Mouse (Mus musculus) olfactory bulb, adult 2 months (tissue): Measurements from ENCODE around the gene Ftsj3. TPM values are rescaled to one million over a fixed set of nuclear protein-coding genes. Genes with fewer than 3 reads are reported as not detected.
A peak's percentile ranks its signal among the peaks of the same experiment; 100 is the strongest.
"Not testable (repeated sequence)": the region's sequence is repeated elsewhere in the genome, so short reads cannot be mapped to it uniquely, and the experiment has no call there.

Source experiments
- H3K27ac ChIP-seq: fragments of 200-500 bp; 2 replicates; pipeline ENCODE4 v1.5.1; 2012; ENCODE audit warnings: low read depth, low read length; ENCODE audit not compliant: insufficient read depth
- H3K4me1 ChIP-seq: fragments of 200-500 bp; 2 replicates; pipeline ENCODE4 v1.6.1; 2012; ENCODE audit warnings: low read length; ENCODE audit not compliant: control insufficient read depth, insufficient read depth
- H3K4me3 ChIP-seq: fragments of 200-500 bp; 2 replicates; pipeline ENCODE4 v1.5.1; 2012; ENCODE audit warnings: mild to moderate bottlenecking, low read depth, low read length, moderate library complexity; ENCODE audit not compliant: insufficient read depth
- CTCF ChIP-seq: fragments of 200-500 bp; IDR thresholded peaks from 2 replicates; pipeline ENCODE4 v1.5.1; 2012; ENCODE audit warnings: low read depth, mild to moderate bottlenecking, low read length, moderate library complexity; ENCODE audit not compliant: insufficient read depth
- POLR2A ChIP-seq: fragments of 200-500 bp; IDR thresholded peaks from 2 replicates; pipeline ENCODE4 v1.6.1; 2012; ENCODE audit warnings: mild to moderate bottlenecking, low read depth, low read length, moderate library complexity; ENCODE audit not compliant: insufficient read depth
- WGBS: fragments of 180-500 bp; shearing (Covaris S2); methylation state at CpG from one replicate; pipeline ENCODE4 v1.1.7; 2018; 5-methylcytosine and 5-hydroxymethylcytosine counted together
- polyA plus RNA-seq: library from polyadenylated mRNA; stranded (reverse); fragments of >200 nt; gene quantifications from 2 replicates; pipeline ENCODE4 v1.2.4, GENCODE M21; 2012; ENCODE audit warnings: low replicate concordance; ENCODE audit not compliant: missing spikeins, insufficient read depth, insufficient read length

Gene Ftsj3
- polyA plus RNA-seq, 1 experiment: not detected

DNA sequence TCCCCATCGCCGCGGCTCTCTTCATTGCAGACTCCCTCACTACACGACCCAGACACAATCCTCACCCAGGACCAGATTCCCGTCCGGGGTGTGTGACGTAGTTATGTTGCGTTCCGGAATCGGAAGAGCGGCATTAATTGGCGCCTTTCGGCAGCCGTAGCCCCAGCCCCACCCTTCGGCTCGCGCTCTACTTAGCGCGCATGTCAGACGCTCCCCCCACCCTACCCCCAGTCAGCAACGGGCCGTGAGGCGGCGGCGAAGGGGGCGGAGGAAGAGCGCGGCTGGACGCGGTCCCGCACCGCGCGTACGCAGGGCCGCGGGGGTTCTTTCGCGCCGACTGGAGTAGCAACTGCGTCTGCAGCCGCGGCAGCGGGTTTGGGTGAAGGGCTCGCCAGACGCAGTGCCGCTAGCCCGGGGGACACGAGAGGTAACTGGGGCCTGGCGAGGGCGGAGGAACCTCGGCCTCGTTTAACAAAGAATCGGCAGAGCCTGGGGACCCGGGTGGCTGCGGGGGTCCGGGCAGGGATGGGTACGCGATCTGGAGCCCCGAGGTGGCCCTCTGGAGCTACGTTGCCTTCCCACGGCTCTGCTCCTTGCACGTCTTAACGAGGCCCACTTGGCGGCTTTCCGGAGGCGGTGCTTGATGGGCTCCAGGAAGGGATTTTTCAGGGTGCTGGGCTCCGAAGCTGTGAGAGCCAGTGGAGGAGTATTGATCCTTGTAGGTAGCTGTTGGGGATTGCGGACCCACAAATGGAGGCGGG, 39.0 kb downstream of the Ftsj3 start, which contains the start of gene Ddx42:
Gene Ddx42 (plus strand): TSS at position 197 of the 761 bp plus-strand sequence.
- peak within 1 kb of the TSS; percentile 92 for H3K27ac ChIP-seq
- TF ChIP-seq POLR2A (peak; percentile 49), CTCF (no peak)
- H3K4me1 ChIP-seq: peaks cover 7% of the 10 kb centered on the region
- WGBS: under 1% methylated on average over 70 of the region's 70 CpGs
- H3K4me3 ChIP-seq: peak within 1 kb of the TSS; percentile 76

DNA sequence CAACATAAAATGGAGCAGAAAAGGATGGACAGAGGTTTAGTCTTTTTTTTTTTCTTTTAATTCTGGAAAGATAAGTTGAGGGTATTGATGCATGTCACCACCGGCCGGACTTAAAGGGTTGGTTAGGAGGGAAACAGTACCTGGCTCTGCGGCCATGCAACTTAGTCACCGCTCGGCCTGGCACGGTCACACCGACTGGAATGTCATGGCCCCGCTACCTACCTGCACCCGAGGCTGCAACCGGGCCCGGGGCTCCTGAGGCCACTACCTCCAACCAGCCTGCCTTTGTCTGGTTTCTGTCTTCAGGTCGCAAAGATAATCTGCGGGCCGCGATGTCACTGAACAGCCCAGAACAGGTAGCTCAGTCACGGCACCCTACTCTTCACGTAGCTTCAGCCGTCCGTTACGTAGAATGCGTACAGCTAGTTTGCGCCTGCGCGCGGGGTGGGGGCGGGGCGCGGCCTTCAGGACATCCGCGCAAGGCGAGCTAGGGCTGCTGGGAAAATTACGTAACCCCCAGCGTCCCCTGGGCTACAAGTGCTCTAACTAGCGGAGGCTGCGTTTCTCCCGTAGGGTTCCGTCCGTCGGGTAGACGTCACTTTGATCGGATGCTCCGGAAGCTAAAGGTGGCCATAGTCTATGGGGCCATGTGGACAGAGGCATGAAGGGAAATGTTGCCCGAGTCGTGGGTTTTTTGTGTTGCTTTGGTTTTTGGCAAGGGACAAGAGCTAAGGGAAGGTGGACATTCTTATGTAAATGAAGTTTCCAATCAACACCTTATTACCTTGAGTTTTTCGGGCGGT, 39.8 kb downstream of the Ftsj3 start, which contains the start of gene Ccdc47:
Gene Ccdc47 (minus strand): TSS at position 418 of the 803 bp plus-strand sequence.
- Histone ChIP-seq H3K4me1 (peaks cover 7% of the 10 kb centered on the region), H3K4me3 (peak within 1 kb of the TSS; percentile 76), H3K27ac (peak within 1 kb of the TSS; percentile 92)
- under 1% methylated on average over 46 of the region's 46 CpGs for WGBS
- TF ChIP-seq CTCF (no peak), POLR2A (peak; percentile 57)

DNA sequence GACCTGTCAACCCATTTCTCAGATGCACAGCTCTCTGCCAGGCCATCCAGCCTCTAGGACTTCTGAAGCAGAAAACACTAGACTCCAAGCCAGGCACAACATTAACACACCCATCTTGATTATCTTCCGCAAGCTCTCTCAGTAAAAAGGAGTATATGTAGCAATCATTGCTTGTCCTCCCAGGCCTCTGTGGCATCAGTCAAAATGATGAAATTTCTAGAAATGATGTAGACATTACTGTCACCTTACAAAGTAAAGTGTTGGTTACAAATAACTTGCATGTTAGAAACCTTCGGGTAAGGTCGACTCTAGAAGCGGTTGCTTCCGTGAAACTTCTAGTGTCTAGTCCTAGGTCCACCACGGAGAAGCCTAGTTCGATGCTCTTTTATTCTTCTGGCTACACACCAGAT, 40.4 kb downstream of the Ftsj3 start:
- TF ChIP-seq CTCF (no peak), POLR2A (no peak)
- 15% methylated on average over 7 of the region's 7 CpGs for WGBS
- H3K4me3 ChIP-seq: no peak overlapping the region
- H3K4me1 ChIP-seq: peaks cover 7% of the 10 kb centered on the region
- H3K27ac ChIP-seq: 0 out of 2 replicates have a peak overlapping the region, but pooled peaks have one; percentile 75

DNA sequence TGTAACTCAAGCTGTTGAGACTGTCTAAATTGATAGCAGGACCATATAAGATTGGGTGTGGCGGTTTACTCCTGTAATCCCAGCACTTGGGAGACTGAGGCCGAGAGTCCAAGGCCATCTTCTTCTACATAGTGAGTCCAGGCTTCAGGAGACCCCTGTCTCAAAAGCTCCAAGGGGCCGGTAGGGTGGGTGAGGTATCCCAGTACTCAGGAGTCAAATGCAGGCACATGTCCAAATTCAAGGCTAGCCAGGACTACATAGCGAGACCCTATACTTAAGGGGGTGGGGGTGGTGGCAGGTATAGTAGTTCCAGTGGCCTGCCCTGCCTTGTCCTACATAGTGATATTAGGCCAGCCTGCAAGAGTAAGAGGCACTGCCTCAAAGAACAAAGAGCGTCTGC, 41.0 kb downstream of the Ftsj3 start:
- Histone ChIP-seq H3K4me1 (peaks cover 7% of the 10 kb centered on the region), H3K4me3 (no peak overlapping the region), H3K27ac (no peak overlapping the region)
- 88% methylated on average over 5 of the region's 5 CpGs for WGBS
- TF ChIP-seq CTCF (no peak), POLR2A (no peak)

DNA sequence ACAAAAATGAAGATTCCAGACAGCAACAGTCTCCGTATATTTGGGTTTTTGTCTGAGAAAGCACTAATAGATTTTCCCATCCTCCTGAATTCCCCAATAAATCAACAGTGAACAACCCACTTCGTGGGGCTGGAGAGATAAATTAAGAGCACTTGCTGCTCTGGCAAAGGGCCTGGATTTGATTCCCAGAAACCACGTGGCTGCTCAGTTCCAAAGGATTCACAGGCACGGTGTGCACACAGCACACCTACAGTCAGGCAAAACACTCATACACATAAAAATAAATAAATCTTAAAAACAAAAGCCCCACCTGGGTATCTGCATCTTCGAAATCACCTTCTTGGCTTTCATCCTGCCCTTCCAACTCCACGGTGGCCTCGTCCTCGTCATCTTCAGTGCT, 43.1 kb downstream of the Ftsj3 start:
- H3K27ac ChIP-seq: no peak overlapping the region
- peaks cover 6% of the 10 kb centered on the region for H3K4me1 ChIP-seq
- TF ChIP-seq POLR2A (no peak), CTCF (no peak)
- H3K4me3 ChIP-seq: no peak overlapping the region
- WGBS: 73% methylated on average over 8 of the region's 8 CpGs

DNA sequence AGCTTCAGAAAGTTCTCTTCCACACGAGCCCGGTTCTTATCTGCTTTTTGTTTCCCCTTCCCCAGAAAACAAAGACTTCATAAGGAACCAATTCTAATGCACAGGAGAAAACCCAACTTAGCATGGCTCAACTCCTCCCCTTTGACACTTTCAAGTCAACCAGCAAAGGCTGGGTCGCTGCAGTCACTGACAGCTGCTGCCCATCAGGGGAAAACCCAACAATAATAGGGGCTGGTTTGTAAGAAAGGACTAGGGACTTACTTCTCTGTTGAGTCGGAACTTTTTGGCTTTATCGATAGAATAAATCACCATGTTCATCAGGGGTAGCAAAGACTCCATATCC, 53.8 kb downstream of the Ftsj3 start, which contains the start of gene Strada:
Gene Strada (minus strand): TSS at position 46 of the 343 bp plus-strand sequence.
- TF ChIP-seq CTCF (no peak), POLR2A (no peak)
- Histone ChIP-seq H3K27ac (no peak within 1 kb of the TSS), H3K4me1 (no peaks in the 10 kb centered on the region), H3K4me3 (no peak within 1 kb of the TSS)
- 84% methylated on average over 5 of the region's 5 CpGs for WGBS

DNA sequence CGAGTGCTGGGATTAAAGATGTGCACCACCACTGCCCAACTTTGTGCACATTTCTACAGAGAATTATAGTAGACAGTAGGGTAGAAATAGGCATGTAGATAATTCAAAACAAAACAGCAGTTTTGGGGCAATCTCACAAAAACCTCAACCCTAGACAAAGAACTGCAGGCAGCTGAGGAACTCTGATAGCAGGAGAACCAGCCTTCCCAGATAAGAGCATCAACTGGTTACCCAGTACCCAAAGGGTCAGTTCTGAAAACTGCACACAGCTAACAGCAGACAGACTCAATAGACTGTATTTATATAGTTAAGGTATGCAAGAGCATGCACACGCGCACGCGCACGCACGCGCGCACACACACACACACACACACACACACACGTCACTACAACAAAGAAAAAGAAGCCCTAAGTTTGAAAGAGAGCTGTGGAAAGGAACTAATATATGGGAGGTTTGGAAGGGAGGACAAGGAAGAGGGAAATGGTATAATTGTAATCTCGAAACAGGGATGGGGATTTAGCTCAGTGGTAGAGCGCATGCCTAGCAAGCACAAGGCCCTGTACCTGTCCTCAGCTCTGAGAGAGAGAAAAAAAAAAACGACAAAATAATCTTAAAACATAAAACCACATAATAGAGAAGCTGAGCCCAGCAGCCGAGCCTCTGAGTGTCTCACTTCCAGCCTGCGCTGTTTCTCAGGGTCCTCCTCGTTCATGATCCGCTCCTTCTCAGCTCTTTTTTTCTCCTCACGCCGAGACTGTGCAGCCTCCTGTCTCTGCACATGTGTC, 54.3 kb downstream of the Ftsj3 start:
- Histone ChIP-seq H3K4me1 (no peaks in the 10 kb centered on the region), H3K4me3 (no peak overlapping the region), H3K27ac (no peak overlapping the region)
- TF ChIP-seq POLR2A (no peak), CTCF (no peak)
- WGBS: 91% methylated on average over 19 of the region's 19 CpGs

DNA sequence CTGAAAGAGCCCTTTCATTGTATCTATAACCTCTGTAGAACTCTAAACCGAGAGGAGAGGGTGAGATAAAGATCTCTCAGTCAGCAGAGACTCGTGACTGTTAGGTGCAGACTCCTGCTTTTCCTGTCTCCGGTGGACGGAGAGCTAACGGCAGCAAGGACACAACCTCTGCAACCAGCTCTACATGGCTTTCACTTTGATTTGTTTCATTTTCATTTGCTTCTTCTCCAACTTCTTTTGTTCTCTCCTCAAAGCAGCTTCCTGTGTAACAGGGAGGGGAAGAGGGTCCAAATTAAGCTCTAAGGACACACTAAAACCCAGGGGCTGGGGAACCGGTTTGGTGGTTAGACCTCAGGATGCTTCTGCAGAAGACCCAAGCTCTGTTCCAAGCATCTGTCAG, 55.1 kb downstream of the Ftsj3 start:
- 74% methylated on average over 6 of the region's 6 CpGs for WGBS
- Histone ChIP-seq H3K4me1 (no peaks in the 10 kb centered on the region), H3K27ac (no peak overlapping the region), H3K4me3 (no peak overlapping the region)
- TF ChIP-seq POLR2A: no peak
- TF ChIP-seq CTCF: no peak

DNA sequence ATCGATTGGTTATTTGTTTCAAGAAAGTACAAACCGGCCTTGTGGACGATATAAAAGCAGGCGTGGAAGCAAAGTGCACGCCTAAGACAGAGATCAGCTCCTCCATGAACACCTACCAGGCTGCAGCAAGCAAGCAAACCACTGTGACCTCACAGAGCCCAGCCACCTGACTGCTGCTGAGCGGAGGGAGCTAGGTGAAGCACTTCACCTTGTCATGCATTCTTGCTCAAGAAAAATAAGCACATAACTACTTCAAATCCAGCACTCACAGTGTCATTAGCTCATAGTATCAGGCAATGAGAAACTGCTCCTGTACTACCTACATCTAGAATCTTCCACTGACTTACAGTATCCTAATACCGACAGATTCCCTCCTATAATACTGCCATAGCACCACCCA, 55.9 kb downstream of the Ftsj3 start:
- WGBS: 88% methylated on average over 7 of the region's 7 CpGs
- not testable (repeated sequence) for H3K27ac ChIP-seq, H3K4me3 ChIP-seq, H3K4me1 ChIP-seq

Other genes starting within 250 kb of the Ftsj3 start
- gene Kcnh6, start 248.0 kb downstream of the Ftsj3 start, polyA plus RNA-seq: not detected in 2 replicates
- 52.7 and 159 TPM in 2 replicates for gene Dcaf7, start 219.2 kb downstream of the Ftsj3 start, polyA plus RNA-seq
- not detected in 2 replicates for gene Taco1, start 190.0 kb downstream of the Ftsj3 start, polyA plus RNA-seq
- not detected in 2 replicates for gene Map3k3, start 171.5 kb downstream of the Ftsj3 start, polyA plus RNA-seq
- gene Gm10840, start 95.2 kb downstream of the Ftsj3 start, polyA plus RNA-seq: not detected in 2 replicates
- 164 and 291 TPM in 2 replicates for gene Limd2, start 95.2 kb downstream of the Ftsj3 start, polyA plus RNA-seq
- gene Strada, start 53.9 kb downstream of the Ftsj3 start, polyA plus RNA-seq: 209 TPM in 1 of 2 replicates, not detected in the other
- gene Ccdc47, start 39.7 kb downstream of the Ftsj3 start, polyA plus RNA-seq: not detected in 2 replicates
- not detected in 2 replicates for gene Ddx42, start 39.2 kb downstream of the Ftsj3 start, polyA plus RNA-seq
- gene Psmc5, start 75 bp upstream of the Ftsj3 start, polyA plus RNA-seq: not detected in 2 replicates
- not detected in 2 replicates for gene Smarcd2, start 16.9 kb upstream of the Ftsj3 start, polyA plus RNA-seq
- not detected in 2 replicates for gene Tcam1, start 20.6 kb upstream of the Ftsj3 start, polyA plus RNA-seq
- not detected in 2 replicates for gene Gh, start 45.8 kb upstream of the Ftsj3 start, polyA plus RNA-seq
- gene Cd79b, start 58.7 kb upstream of the Ftsj3 start, polyA plus RNA-seq: not detected in 2 replicates
- gene Scn4a, start 97.2 kb upstream of the Ftsj3 start, polyA plus RNA-seq: not detected in 2 replicates
- gene Prr29, start 109.4 kb upstream of the Ftsj3 start, polyA plus RNA-seq: not detected in 2 replicates
- gene Icam2, start 132.0 kb upstream of the Ftsj3 start, polyA plus RNA-seq: not detected in 2 replicates
- not detected in 2 replicates for gene Ern1, start 231.8 kb upstream of the Ftsj3 start, polyA plus RNA-seq